Mouse (Mus musculus) embryonic facial prominence, embryonic 14.5 days (tissue): ENCODE data around the gene Slc25a21. TPM values are rescaled to one million over a fixed set of nuclear protein-coding genes. Genes with fewer than 3 reads are reported as not detected.

Source experiments
- ATAC-seq: fragments of 200-750 bp; cut with Nextera tagmentation; 2 replicates; pipeline ENCODE4 v1.8.0; 2017; ENCODE audit warnings: low read depth, moderate number of reproducible peaks, moderate TSS enrichment
- DNase-seq: peaks from one replicate; pipeline ENCODE4 v3.0.0-alpha.2; 2015; ENCODE audit warnings: low spot score
- H3K27ac ChIP-seq: fragments of 300-500 bp; sonication (generic); replicated peaks from 2 replicates; pipeline ENCODE4 v1.5.1; 2014; ENCODE audit warnings: low read depth, mild to moderate bottlenecking, low read length, moderate library complexity
- H3K27me3 ChIP-seq: fragments of 300-500 bp; sonication (generic); replicated peaks from 2 replicates; pipeline ENCODE4 v1.6.1; 2014; ENCODE audit warnings: low read length; ENCODE audit not compliant: control insufficient read depth, insufficient read depth
- H3K36me3 ChIP-seq: fragments of 300-500 bp; sonication (generic); 2 replicates; pipeline ENCODE4 v1.6.1; 2014; ENCODE audit warnings: low read length, mixed read lengths; ENCODE audit not compliant: control insufficient read depth, insufficient read depth
- H3K4me1 ChIP-seq: fragments of 300-500 bp; sonication (generic); 2 replicates; pipeline ENCODE4 v1.6.1; 2014; ENCODE audit warnings: antibody characterized with exemption, low read length; ENCODE audit not compliant: control insufficient read depth, insufficient read depth
- H3K4me2 ChIP-seq: fragments of 300-500 bp; sonication (generic); 2 replicates; pipeline ENCODE4 v1.6.1; 2014; ENCODE audit warnings: low read depth, mild to moderate bottlenecking, low read length, moderate library complexity, mixed read lengths
- H3K4me3 ChIP-seq: fragments of 300-500 bp; sonication (generic); 2 replicates; pipeline ENCODE4 v1.5.1; 2014; ENCODE audit warnings: low read depth, mild to moderate bottlenecking, low read length
- H3K9ac ChIP-seq: fragments of 300-500 bp; sonication (generic); 2 replicates; pipeline ENCODE4 v1.6.1; 2014; ENCODE audit warnings: low read depth, mild to moderate bottlenecking, low read length, moderate library complexity, mixed read lengths
- H3K9me3 ChIP-seq: fragments of 300-500 bp; sonication (generic); 2 replicates; pipeline ENCODE4 v1.6.1; 2016; ENCODE audit warnings: low read length; ENCODE audit not compliant: control insufficient read depth
- WGBS: fragments of 180-500 bp; shearing (Covaris S2); extraction: QIAGEN DNeasy Blood & Tissue Kit; methylation state at CpG from one replicate; pipeline ENCODE4 v1.1.7; 2014; 5-methylcytosine and 5-hydroxymethylcytosine counted together
- polyA plus RNA-seq: library from polyadenylated mRNA; unstranded; fragments of >200 nt; fragmentation: Nextera tagmentation; extraction: Ambion mirVana; gene quantifications from 2 replicates; pipeline ENCODE4 v1.2.1, GENCODE M21; 2014

Gene Slc25a21
- polyA plus RNA-seq = 0.58 and 0.73 TPM in 2 replicates

GRCm38 (mm10) chr12:57197363-57198026, at the start of gene Slc25a21:
Gene Slc25a21 (minus strand): TSS chr12:57197472.
- ATAC-seq (no peak), DNase-seq (no peak)
- Histone ChIP-seq H3K9me3 (no peaks in the 10 kb centered on the region), H3K36me3 (no peaks in the 10 kb centered on the region), H3K27me3 (peaks cover 32% of the 10 kb centered on the region), H3K4me2 (peak within 1 kb of the TSS; percentile 90), H3K4me3 (peak within 1 kb of the TSS; percentile 52), H3K4me1 (no peaks in the 10 kb centered on the region; the same call in 1 of the 2 replicates), H3K9ac (peak within 1 kb of the TSS; percentile 67), H3K27ac (no peak within 1 kb of the TSS)
- 71% methylated on average over 10 of the region's 10 CpGs for WGBS

- H3K27ac ChIP-seq = no peak overlapping the region
- no peak overlapping the region for H3K9ac ChIP-seq
- no peak overlapping the region for H3K4me2 ChIP-seq
- DNase-seq (no peak), ATAC-seq (no peak)
- no peaks in the 10 kb centered on the region for H3K4me1 ChIP-seq
- H3K27me3 ChIP-seq = no peaks in the 10 kb centered on the region
- peaks cover 32% of the 10 kb centered on the region for H3K36me3 ChIP-seq
- no peaks in the 10 kb centered on the region for H3K9me3 ChIP-seq
- no peak overlapping the region for H3K4me3 ChIP-seq
- 85% methylated on average over 5 of the region's 5 CpGs for WGBS
Observed at GRCm38 (mm10) chr12:57243671-57244495, 46.6 kb upstream of the Slc25a21 start.

GRCm38 (mm10) chr12:57233386-57233785, 36.1 kb upstream of the Slc25a21 start:
- Histone ChIP-seq H3K36me3 (peaks cover 8% of the 10 kb centered on the region), H3K27ac (no peak overlapping the region), H3K4me3 (no peak overlapping the region), H3K4me1 (peaks cover 8% of the 10 kb centered on the region), H3K27me3 (no peaks in the 10 kb centered on the region), H3K9me3 (no peaks in the 10 kb centered on the region), H3K9ac (no peak overlapping the region), H3K4me2 (no peak overlapping the region)
- ATAC-seq = no peak
- no peak for DNase-seq
- 83% methylated on average over 5 of the region's 5 CpGs for WGBS

GRCm38 (mm10) chr12:57231085-57231875, 34.0 kb upstream of the Slc25a21 start:
- peak overlapping the region; percentile 62 for H3K4me2 ChIP-seq
- DNase-seq (peak; percentile 40), ATAC-seq (no peak)
- H3K27me3 ChIP-seq = no peaks in the 10 kb centered on the region
- H3K27ac ChIP-seq = no peak overlapping the region; the same call in 1 of the 2 replicates
- H3K36me3 ChIP-seq = peaks cover 5% of the 10 kb centered on the region; the same call in 1 of the 2 replicates
- 71% methylated on average over 14 of the region's 14 CpGs for WGBS
- no peaks in the 10 kb centered on the region for H3K9me3 ChIP-seq
- peak overlapping the region; percentile 92 for H3K9ac ChIP-seq
- H3K4me1 ChIP-seq = peaks cover 8% of the 10 kb centered on the region
- peak overlapping the region; percentile 87 for H3K4me3 ChIP-seq

GRCm38 (mm10) chr12:57230192-57230706, 33.0 kb upstream of the Slc25a21 start, which contains the start of the genes Prps1l3 and Mipol1:
Gene Prps1l3 (plus strand): TSS chr12:57230412.
Gene Mipol1 (plus strand): TSS chr12:57230427.
- Histone ChIP-seq H3K4me1 (peaks cover 8% of the 10 kb centered on the region), H3K9ac (peak within 1 kb of the TSS; percentile 92), H3K9me3 (no peaks in the 10 kb centered on the region), H3K36me3 (peaks cover 5% of the 10 kb centered on the region; the same call in 1 of the 2 replicates), H3K27me3 (no peaks in the 10 kb centered on the region), H3K27ac (peak within 1 kb of the TSS; percentile 93), H3K4me3 (peak within 1 kb of the TSS; percentile 87), H3K4me2 (peak within 1 kb of the TSS; percentile 62)
- DNase-seq (peak; percentile 95), ATAC-seq (peak; percentile 97)
- WGBS = under 1% methylated on average over 32 of the region's 58 CpGs

GRCm38 (mm10) chr12:57229703-57230102, 32.4 kb upstream of the Slc25a21 start:
- WGBS = 21% methylated on average over 4 of the region's 4 CpGs
- peak overlapping the region; percentile 92 for H3K9ac ChIP-seq
- no peaks in the 10 kb centered on the region for H3K9me3 ChIP-seq
- no peak overlapping the region; the same call in 1 of the 2 replicates for H3K27ac ChIP-seq
- peak overlapping the region; percentile 87 for H3K4me3 ChIP-seq
- DNase-seq (no peak), ATAC-seq (no peak)
- peaks cover 8% of the 10 kb centered on the region for H3K4me1 ChIP-seq
- no peaks in the 10 kb centered on the region for H3K27me3 ChIP-seq
- H3K4me2 ChIP-seq = peak overlapping the region; percentile 62
- H3K36me3 ChIP-seq = peaks cover 3% of the 10 kb centered on the region; the same call in 1 of the 2 replicates

- H3K4me2 ChIP-seq = no peak overlapping the region
- no peak for DNase-seq
Observed at GRCm38 (mm10) chr12:57227776-57228175, 30.5 kb upstream of the Slc25a21 start.

GRCm38 (mm10) chr12:57226411-57226810, 29.1 kb upstream of the Slc25a21 start:
- Histone ChIP-seq H3K36me3 (no peaks in the 10 kb centered on the region), H3K9me3 (no peaks in the 10 kb centered on the region), H3K4me3 (no peak overlapping the region), H3K27me3 (no peaks in the 10 kb centered on the region), H3K4me2 (no peak overlapping the region), H3K9ac (no peak overlapping the region), H3K27ac (no peak overlapping the region), H3K4me1 (peaks cover 6% of the 10 kb centered on the region)
- WGBS = 86% methylated on average over 9 of the region's 9 CpGs
- ATAC-seq (no peak), DNase-seq (no peak)

More at GRCm38 (mm10) chr12:57227776-57228175, 30.5 kb upstream of the Slc25a21 start:
- no peaks in the 10 kb centered on the region for H3K9me3 ChIP-seq
- H3K4me1 ChIP-seq = peaks cover 8% of the 10 kb centered on the region
- H3K36me3 ChIP-seq = no peaks in the 10 kb centered on the region
- no peak overlapping the region for H3K4me3 ChIP-seq
- H3K27ac ChIP-seq = no peak overlapping the region
- H3K27me3 ChIP-seq = no peaks in the 10 kb centered on the region
- WGBS = 76% methylated on average over 4 of the region's 8 CpGs
- no peak overlapping the region for H3K9ac ChIP-seq
- ATAC-seq = no peak
